Mouse (Mus musculus): ENCODE data around the gene Rnf217.

DNA sequence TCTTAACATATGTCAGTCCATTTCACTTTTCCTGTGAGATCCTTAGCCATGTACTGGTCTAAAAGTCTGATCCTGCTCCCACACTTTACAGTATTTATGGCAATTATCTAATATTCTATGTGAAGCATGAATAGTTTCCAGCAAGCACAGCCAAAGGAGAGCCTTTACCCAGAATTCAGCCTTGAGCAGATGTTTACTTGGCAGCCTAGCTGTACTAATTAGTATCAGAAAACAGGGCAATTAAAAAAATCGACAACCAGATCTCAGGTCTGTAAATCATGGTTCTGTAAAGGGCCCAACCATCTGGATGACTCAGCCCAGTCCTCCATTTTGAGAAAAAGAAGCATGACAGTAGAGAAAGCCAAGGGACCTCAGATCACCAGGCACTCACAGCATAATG is 57.6 kb downstream of the Rnf217 start:
- TF ChIP-seq EP300 (IDR thresholded peaks at IDR 0.05; ENCODE audit: low read depth) = no peak
- no peak for TF ChIP-seq CTCF (IDR thresholded peaks at IDR 0.05; ENCODE audit: low read depth)
